Mouse (Mus musculus): ENCODE measurements at regions not wholly inside any gene's neighbourhood (a gene's known extent, or its start where the extent isn't known, plus 50 kb on each side); places are given as distances from the start of the nearest gene placed in this dataset.

DNA sequence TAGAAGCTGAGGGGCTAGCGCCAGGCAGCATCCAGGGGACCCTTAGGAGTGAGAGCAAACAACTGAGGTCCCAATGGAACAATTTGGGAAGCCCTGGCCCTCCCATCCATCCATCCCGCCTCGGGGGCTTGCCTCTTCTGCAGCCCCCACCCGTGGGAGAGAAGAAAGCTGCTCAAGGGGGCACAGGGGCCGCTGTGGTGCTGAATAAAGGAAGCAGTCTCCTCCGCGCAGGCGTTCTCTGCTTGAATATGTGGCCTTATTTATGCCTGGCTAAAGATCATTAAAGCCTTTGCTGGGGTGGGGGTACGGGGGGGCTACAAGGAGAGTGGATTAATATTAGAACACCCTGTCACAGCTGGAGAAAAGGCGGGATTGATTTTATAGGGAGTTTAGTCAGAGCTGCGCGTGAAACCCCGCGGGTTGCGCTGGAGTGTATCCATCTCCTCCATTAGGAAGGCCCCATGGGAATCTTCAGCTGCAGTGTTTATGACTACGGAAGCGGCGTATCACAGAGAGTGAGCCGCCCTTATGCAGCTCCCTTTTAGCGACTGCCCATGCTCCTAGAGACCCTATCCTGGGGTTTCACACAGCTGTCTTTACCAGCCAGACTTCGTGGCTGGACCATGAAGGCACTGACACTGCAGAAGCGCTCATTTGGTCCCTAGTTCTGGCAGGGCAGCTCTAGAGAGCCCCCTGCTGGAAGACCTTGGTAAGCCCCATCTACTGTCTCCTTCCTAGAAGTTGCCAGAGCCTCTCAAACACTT, 183.9 kb upstream of the Gm4791 start:
- peak; percentile 93 for TF ChIP-seq CTCF (IDR thresholded peaks at IDR 0.05)
- no peak for TF ChIP-seq POLR2A (IDR thresholded peaks at IDR 0.05; ENCODE audit: insufficient read depth, low read depth, low read length)
